Mouse (Mus musculus): ENCODE measurements around the gene Gga3. TPM values are rescaled to one million over a fixed set of nuclear protein-coding genes. Genes with fewer than 3 reads are reported as not detected.
A peak's percentile ranks its signal among the peaks of the same experiment; 100 is the strongest.

The Gga3 gene
- polyA plus RNA-seq, 1 experiment from 2014 or later = 16.8 TPM

DNA sequence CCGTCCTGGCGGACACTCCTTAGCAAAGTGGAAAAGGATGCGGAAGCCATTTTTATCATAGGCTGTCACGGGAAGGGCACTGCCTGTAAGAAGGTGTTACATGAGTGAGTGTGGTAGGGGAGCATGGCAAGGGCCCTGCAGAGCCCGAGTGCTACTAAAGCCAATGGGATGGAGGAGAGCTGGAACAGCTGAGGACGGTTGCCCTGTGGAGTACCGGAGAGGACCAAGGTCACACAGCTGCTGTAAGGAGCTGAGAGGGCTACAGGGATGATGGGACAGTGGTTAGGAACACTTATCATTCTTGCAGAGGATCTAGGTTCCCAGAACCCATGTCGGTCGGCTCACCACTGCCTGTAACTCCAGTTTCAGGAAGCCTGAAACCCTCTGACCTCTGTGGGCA, 17.4 kb downstream of the Gga3 start:
- H3K27ac ChIP-seq (ENCODE audit: low read length) = no peak overlapping the region
- 90% methylated on average over 9 of the region's 9 CpGs for WGBS
- H3K9me3 ChIP-seq (ENCODE audit: control insufficient read depth, low read length) = no peaks in the 10 kb centered on the region
- no peak for ATAC-seq
- H3K4me1 ChIP-seq (ENCODE audit: control insufficient read depth, insufficient read depth, low read length) = no peaks in the 10 kb centered on the region
- H3K9ac ChIP-seq (ENCODE audit: low read depth, low read length) = no peak overlapping the region
- H3K36me3 ChIP-seq (ENCODE audit: control insufficient read depth, insufficient read depth, low read length) = peaks cover 44% of the 10 kb centered on the region
- H3K4me2 ChIP-seq (ENCODE audit: low read depth, low read length) = no peak overlapping the region
- no peaks in the 10 kb centered on the region for H3K27me3 ChIP-seq (replicated peaks; ENCODE audit: control insufficient read depth, insufficient read depth, low read length)
- no peak overlapping the region for H3K4me3 ChIP-seq (ENCODE audit: low read length)

DNA sequence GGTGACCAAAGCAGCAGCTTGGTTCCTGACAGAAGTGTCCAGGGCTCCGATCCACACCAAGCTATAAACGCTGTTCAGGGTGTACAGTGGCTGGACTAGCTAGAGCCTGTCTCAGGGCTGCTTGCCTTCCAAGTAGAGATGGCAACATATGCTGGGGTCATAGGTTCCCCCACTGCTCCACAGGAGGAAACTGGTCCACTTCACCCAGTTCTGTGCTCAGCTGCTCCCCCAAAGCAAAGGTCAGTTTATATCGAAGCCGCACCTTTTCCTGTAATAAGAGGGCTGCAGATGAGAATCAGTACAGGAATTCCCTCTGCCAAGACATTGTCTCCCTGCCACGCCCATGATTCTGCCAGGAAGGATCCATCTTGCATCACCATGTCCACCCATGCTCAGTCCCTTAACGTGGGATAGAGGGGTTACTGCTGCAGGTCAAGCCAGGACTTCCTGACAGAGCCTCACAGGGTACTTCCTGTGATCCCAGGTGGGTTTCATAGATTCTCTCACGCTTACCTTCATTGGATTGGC, 18.2 kb downstream of the Gga3 start:
- Histone ChIP-seq H3K27me3 (replicated peaks; ENCODE audit: control insufficient read depth, insufficient read depth, low read length) (no peaks in the 10 kb centered on the region), H3K9ac (ENCODE audit: low read depth, low read length) (no peak overlapping the region), H3K9me3 (ENCODE audit: control insufficient read depth, low read length) (no peaks in the 10 kb centered on the region), H3K4me2 (ENCODE audit: low read depth, low read length) (no peak overlapping the region), H3K27ac (ENCODE audit: low read length) (no peak overlapping the region), H3K36me3 (ENCODE audit: control insufficient read depth, insufficient read depth, low read length) (peaks cover 44% of the 10 kb centered on the region), H3K4me3 (ENCODE audit: low read length) (no peak overlapping the region), H3K4me1 (ENCODE audit: control insufficient read depth, insufficient read depth, low read length) (no peaks in the 10 kb centered on the region)
- WGBS = 80% methylated on average over 7 of the region's 7 CpGs
- no peak for ATAC-seq

DNA sequence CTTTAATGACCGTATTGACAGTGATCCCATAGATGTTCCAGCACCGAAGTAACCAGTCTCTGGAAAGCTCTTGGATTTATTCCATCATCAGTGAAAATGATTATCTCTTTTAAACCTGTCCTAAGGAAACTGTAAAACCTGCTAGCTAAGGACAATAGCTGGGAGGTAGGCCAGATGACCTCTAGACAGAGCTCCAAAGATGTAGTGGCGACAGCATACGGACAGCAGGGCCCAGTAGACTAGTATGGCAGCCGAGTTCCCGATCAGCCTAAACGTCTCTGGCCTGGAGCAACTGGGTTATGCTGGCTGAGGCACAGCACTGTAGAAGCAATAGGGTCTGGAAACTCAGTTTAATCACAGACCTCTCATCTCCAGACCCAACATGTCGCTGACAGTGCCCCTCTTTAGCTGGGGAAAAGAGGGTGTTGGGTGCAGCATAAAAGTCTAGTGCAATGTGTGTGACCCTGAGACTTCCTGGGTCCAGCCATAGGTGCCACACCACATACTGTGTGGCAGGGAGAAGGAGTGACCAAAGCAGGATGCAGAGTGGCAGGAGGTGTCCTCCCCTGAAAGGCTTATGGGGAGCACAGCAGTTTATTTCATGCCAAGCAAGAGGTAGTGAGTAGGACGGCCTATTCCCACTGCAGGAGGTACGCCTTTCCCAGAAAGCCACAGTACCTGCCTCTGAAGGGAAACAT, 19.3 kb downstream of the Gga3 start:
- Histone ChIP-seq H3K36me3 (ENCODE audit: control insufficient read depth, insufficient read depth, low read length) (peaks cover 43% of the 10 kb centered on the region), H3K9me3 (ENCODE audit: control insufficient read depth, low read length) (no peaks in the 10 kb centered on the region), H3K4me1 (ENCODE audit: control insufficient read depth, insufficient read depth, low read length) (no peaks in the 10 kb centered on the region), H3K4me2 (ENCODE audit: low read depth, low read length) (no peak overlapping the region), H3K27me3 (replicated peaks; ENCODE audit: control insufficient read depth, insufficient read depth, low read length) (no peaks in the 10 kb centered on the region), H3K4me3 (ENCODE audit: low read length) (no peak overlapping the region), H3K9ac (ENCODE audit: low read depth, low read length) (no peak overlapping the region), H3K27ac (ENCODE audit: low read length) (no peak overlapping the region)
- WGBS = 84% methylated on average over 10 of the region's 10 CpGs
- ATAC-seq = no peak

DNA sequence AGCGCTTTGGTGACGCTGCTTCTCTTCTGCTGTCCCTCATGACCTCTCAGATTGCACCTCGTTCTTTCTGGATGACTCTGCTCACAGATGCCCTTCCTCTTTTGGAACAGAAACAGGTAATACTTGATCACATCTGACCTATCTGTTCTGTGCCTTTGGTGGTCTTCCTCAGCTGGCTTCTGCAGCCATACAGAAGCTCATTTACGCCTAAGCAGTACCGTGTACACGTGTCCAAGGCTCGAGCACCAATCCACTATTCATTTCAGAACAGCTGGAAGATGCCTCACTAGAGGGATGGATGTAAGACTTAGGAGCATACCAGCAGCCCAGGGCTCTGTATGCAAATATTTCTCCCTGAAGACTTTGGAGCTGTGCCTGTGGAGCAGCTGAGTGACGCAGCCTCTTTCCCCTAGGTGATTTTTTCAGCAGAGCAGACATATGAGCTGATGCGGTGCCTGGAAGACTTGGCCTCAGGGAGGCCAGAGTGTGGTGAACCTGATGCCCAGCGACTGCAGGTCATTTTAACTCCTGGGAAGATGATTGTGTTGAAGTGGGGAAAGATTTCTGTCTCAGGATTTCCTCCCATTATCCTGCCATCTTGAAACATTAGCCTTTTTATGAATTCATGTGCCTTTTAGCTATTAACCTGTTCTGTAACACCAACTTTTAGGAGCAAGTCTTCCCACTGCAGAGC, 20.8 kb downstream of the Gga3 start:
- Histone ChIP-seq H3K27ac (ENCODE audit: low read length) (no peak overlapping the region), H3K4me2 (ENCODE audit: low read depth, low read length) (no peak overlapping the region), H3K4me1 (ENCODE audit: control insufficient read depth, insufficient read depth, low read length) (no peaks in the 10 kb centered on the region), H3K36me3 (ENCODE audit: control insufficient read depth, insufficient read depth, low read length) (peaks cover 45% of the 10 kb centered on the region), H3K9me3 (ENCODE audit: control insufficient read depth, low read length) (no peaks in the 10 kb centered on the region), H3K27me3 (replicated peaks; ENCODE audit: control insufficient read depth, insufficient read depth, low read length) (no peaks in the 10 kb centered on the region), H3K4me3 (ENCODE audit: low read length) (no peak overlapping the region), H3K9ac (ENCODE audit: low read depth, low read length) (no peak overlapping the region)
- ATAC-seq = no peak
- 74% methylated on average over 10 of the region's 10 CpGs for WGBS

DNA sequence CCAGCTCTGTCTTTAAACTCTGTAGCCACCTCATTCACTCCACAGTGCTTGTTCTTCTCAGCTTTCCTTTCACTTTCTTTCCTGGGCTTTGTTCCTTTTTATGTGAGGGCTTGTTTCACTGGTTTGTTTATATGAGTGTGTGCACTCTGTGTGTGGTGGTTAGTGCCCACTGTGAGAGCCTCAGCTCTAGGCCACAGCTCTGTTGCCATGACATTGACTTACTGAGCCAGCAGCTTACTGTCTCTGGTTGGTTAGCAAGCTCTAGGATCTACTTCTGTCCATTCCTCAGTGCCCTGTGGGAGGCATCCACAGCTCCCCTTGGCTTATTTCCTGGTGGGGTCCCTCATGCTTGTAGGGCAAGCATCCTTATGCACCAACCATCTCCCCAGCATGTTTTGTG, 24.8 kb downstream of the Gga3 start:
- Histone ChIP-seq H3K4me3 (ENCODE audit: low read length) (no peak overlapping the region), H3K9me3 (ENCODE audit: control insufficient read depth, low read length) (no peaks in the 10 kb centered on the region), H3K9ac (ENCODE audit: low read depth, low read length) (no peak overlapping the region), H3K36me3 (ENCODE audit: control insufficient read depth, insufficient read depth, low read length) (peaks cover 19% of the 10 kb centered on the region), H3K27me3 (replicated peaks; ENCODE audit: control insufficient read depth, insufficient read depth, low read length) (no peaks in the 10 kb centered on the region), H3K27ac (ENCODE audit: low read length) (no peak overlapping the region), H3K4me1 (ENCODE audit: control insufficient read depth, insufficient read depth, low read length) (no peaks in the 10 kb centered on the region), H3K4me2 (ENCODE audit: low read depth, low read length) (no peak overlapping the region)
- no peak for ATAC-seq

DNA sequence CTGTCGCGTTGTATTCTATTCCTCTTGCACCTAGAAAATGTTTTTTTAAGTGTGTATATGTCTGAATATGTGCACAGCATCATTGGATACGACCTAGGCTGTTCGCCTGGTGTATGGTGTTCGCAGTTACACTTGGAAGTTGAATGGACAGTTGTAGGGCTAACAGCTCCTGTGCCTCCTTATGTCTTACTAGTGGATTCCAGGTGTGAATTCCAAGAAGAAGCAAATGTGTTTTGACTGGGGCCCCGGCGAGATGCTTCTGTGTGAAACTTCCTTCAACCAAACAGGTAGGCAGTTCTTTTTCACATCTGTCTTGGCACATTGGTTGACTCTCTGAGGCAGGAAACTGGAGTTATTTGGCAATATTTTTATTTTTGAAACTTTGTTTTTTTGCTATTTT, 38.9 kb downstream of the Gga3 start:
- H3K9me3 ChIP-seq (ENCODE audit: control insufficient read depth, low read length) = no peaks in the 10 kb centered on the region
- H3K4me1 ChIP-seq (ENCODE audit: control insufficient read depth, insufficient read depth, low read length) = peaks cover 12% of the 10 kb centered on the region
- WGBS = 16% methylated on average over 7 of the region's 7 CpGs
- peak overlapping the region; percentile 74 for H3K4me2 ChIP-seq (ENCODE audit: low read depth, low read length)
- ATAC-seq = no peak
- H3K27ac ChIP-seq (ENCODE audit: low read length) = no peak overlapping the region
- no peaks in the 10 kb centered on the region for H3K27me3 ChIP-seq (replicated peaks; ENCODE audit: control insufficient read depth, insufficient read depth, low read length)
- peak overlapping the region; percentile 88 for H3K4me3 ChIP-seq (ENCODE audit: low read length)
- peaks cover 16% of the 10 kb centered on the region for H3K36me3 ChIP-seq (ENCODE audit: control insufficient read depth, insufficient read depth, low read length)
- peak overlapping the region; percentile 79 for H3K9ac ChIP-seq (ENCODE audit: low read depth, low read length)

DNA sequence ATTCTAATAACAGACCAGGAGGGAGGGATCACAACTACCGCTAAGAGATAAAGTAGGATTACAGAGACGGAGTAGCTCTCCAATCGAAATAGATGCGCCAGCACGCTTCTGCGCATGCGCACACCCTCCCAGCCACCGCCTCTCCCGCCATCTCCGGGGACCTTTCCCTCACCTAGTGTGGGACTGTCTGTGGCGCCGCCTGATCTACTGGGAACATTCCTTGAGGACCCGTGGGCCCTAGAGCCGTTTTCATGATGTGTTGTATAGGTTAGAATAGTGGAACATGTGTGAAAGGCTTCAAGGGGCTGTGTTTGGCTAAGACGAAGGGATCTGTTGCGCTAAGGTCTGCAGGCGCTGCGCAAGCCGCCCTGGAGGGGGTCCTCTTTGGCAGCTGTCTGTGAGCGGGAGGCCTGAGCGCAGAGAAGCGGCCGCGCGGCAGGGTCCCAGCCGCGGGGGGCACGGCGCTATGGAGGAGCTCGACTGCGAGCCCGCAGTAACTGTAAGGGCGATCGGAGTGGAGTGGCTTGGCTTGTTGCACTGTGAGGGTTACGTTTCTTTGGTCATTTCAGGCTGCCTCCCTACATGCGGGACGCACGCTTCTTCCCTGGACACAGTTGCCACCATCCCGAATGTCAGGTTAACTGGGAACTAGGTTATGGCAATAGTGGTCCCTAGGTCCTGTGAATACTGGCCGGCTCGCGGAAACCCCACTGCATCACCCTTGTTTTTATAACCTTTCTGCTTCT, 39.6 kb downstream of the Gga3 start, which contains the start of gene Nup85:
TSS of gene Nup85 (plus strand) at position 371 of the 746 bp plus-strand sequence.
- Histone ChIP-seq H3K9me3 (ENCODE audit: control insufficient read depth, low read length) (no peaks in the 10 kb centered on the region), H3K27ac (ENCODE audit: low read length) (peak within 1 kb of the TSS; percentile 88), H3K9ac (ENCODE audit: low read depth, low read length) (peak within 1 kb of the TSS; percentile 79), H3K4me1 (ENCODE audit: control insufficient read depth, insufficient read depth, low read length) (peaks cover 12% of the 10 kb centered on the region), H3K4me2 (ENCODE audit: low read depth, low read length) (peak within 1 kb of the TSS; percentile 74), H3K36me3 (ENCODE audit: control insufficient read depth, insufficient read depth, low read length) (peaks cover 13% of the 10 kb centered on the region), H3K27me3 (replicated peaks; ENCODE audit: control insufficient read depth, insufficient read depth, low read length) (no peaks in the 10 kb centered on the region), H3K4me3 (ENCODE audit: low read length) (peak within 1 kb of the TSS; percentile 88)
- ATAC-seq = peak; percentile 96
- WGBS = under 1% methylated on average over 42 of the region's 42 CpGs

DNA sequence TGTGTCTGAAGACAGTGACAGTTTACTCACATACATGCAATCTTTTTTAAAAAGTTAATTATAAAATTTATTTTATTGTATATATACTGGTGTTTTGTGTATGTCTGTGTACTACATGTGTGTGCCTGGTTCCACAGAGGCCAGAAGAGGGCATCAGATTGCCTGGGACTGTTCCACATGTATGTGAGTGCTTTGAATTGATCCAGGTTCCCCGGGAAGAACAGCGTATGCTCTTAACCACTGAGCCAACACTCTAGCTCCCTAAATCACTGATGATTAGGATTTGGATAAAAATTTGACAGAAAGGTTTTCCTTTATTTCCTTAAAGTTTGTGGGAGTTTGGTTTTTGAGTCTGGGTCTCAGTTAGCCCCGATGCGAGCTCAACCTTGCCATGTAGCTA, 40.4 kb downstream of the Gga3 start:
- ATAC-seq = peak; percentile 61
- peak overlapping the region; percentile 79 for H3K9ac ChIP-seq (ENCODE audit: low read depth, low read length)
- H3K9me3 ChIP-seq (ENCODE audit: control insufficient read depth, low read length) = no peaks in the 10 kb centered on the region
- peak overlapping the region; percentile 74 for H3K4me2 ChIP-seq (ENCODE audit: low read depth, low read length)
- WGBS = 41% methylated on average over 4 of the region's 4 CpGs
- peaks cover 7% of the 10 kb centered on the region; the same call in 1 of the 2 replicates for H3K36me3 ChIP-seq (ENCODE audit: control insufficient read depth, insufficient read depth, low read length)
- H3K4me1 ChIP-seq (ENCODE audit: control insufficient read depth, insufficient read depth, low read length) = peaks cover 12% of the 10 kb centered on the region
- H3K27ac ChIP-seq (ENCODE audit: low read length) = peak overlapping the region; percentile 88
- H3K4me3 ChIP-seq (ENCODE audit: low read length) = peak overlapping the region; percentile 88
- no peaks in the 10 kb centered on the region for H3K27me3 ChIP-seq (replicated peaks; ENCODE audit: control insufficient read depth, insufficient read depth, low read length)

DNA sequence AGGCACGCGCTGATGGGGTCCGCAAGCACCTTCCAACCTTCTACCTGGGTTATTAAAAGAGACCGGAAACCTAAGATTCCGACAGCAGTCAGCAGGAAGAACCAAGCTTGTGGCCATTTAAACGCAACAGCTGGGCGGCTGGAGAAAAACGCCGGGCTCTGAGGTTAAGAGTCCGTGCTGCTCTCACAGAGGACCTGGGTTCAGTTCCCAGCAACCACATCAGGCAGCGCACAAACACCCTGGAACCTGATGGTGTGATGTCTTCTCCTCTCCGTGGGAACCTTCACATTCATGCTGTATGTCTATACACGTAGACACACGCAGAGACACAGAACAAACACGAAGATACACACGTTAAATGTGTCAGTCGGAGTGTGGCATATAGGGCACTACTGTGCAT, 48.1 kb downstream of the Gga3 start:
- Histone ChIP-seq H3K4me2 (ENCODE audit: low read depth, low read length) (no peak overlapping the region), H3K4me1 (ENCODE audit: control insufficient read depth, insufficient read depth, low read length) (no peaks in the 10 kb centered on the region), H3K4me3 (ENCODE audit: low read length) (no peak overlapping the region), H3K27ac (ENCODE audit: low read length) (no peak overlapping the region), H3K36me3 (ENCODE audit: control insufficient read depth, insufficient read depth, low read length) (no peaks in the 10 kb centered on the region), H3K9ac (ENCODE audit: low read depth, low read length) (no peak overlapping the region), H3K27me3 (replicated peaks; ENCODE audit: control insufficient read depth, insufficient read depth, low read length) (no peaks in the 10 kb centered on the region), H3K9me3 (ENCODE audit: control insufficient read depth, low read length) (no peaks in the 10 kb centered on the region)
- ATAC-seq = no peak
- WGBS = 80% methylated on average over 17 of the region's 17 CpGs

All from intestine, embryonic 16.5 days (tissue).